Mouse (Mus musculus): ENCODE data around the gene Fam160a2.

DNA sequence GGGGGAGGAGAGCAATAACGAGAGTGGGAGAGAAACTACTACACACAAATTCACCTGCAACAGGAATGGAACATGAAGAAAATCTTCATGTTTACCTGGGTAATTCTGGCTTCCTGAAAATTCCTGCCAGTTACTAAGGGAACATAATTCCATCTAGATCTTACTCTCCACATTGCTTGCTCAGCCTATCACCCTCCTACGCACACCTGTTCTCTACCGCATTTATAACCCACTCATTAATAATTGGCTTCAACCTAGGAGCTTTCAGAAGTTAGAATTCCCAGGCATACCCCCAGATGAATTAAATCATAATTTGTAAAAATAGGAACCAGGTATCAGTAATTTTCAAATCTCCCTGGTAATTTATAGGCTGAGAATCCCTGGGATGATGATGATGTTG, 25.9 kb downstream of the Fam160a2 start:
- no peak for TF ChIP-seq CTCF (IDR thresholded peaks at IDR 0.05; ENCODE audit: extremely low read depth, insufficient read depth, low read length)
- TF ChIP-seq POLR2A (IDR thresholded peaks at IDR 0.05; ENCODE audit: extremely low read depth, insufficient read depth, low read length): no peak
